Mouse (Mus musculus) E14TG2a.4 (cell line): ENCODE measurements at regions not wholly inside any gene's neighbourhood (a gene's known extent, or its start where the extent isn't known, plus 50 kb on each side); places are given as distances from the start of the nearest gene placed in this dataset.

ENCODE experiments used
- H3K27me3 ChIP-seq: 2 replicates; pipeline ENCODE4 v1.6.1; 2014; ENCODE audit warnings: low read length, control low read depth; ENCODE audit not compliant: insufficient read depth
- H3K36me3 ChIP-seq: 2 replicates; pipeline ENCODE4 v1.6.1; 2014; ENCODE audit warnings: low read length, control low read depth; ENCODE audit not compliant: insufficient read depth
- H3K4me1 ChIP-seq: replicated peaks from 2 replicates; pipeline ENCODE4 v1.6.1; 2014; ENCODE audit warnings: low read depth, low read length, control low read depth
- H3K4me3 ChIP-seq: replicated peaks from 2 replicates; pipeline ENCODE4 v1.5.1; 2014; ENCODE audit warnings: mild to moderate bottlenecking, low read length
- H3K9me3 ChIP-seq: 2 replicates; pipeline ENCODE4 v1.6.1; 2014; ENCODE audit warnings: low read length, control low read depth
- CTCF ChIP-seq: conservative IDR thresholded peaks from 2 replicates; pipeline ENCODE4 v1.5.1; 2014; ENCODE audit warnings: low read length
- NANOG ChIP-seq: IDR thresholded peaks from 2 replicates; pipeline ENCODE4 v1.6.1; 2014; ENCODE audit warnings: borderline replicate concordance, low read length, mixed read lengths
- POU5F1 ChIP-seq: IDR thresholded peaks from 2 replicates; pipeline ENCODE4 v1.6.1; 2014; ENCODE audit warnings: low read length, borderline replicate concordance

- H3K9me3 ChIP-seq = peaks cover 5% of the 10 kb centered on the region; the same call in 1 of the 2 replicates
- no peak for TF ChIP-seq POU5F1
- no peak for TF ChIP-seq NANOG
- TF ChIP-seq CTCF = no peak
- H3K27me3 ChIP-seq = peaks cover 18% of the 10 kb centered on the region
- peaks cover 43% of the 10 kb centered on the region for H3K4me1 ChIP-seq
- no peaks in the 10 kb centered on the region for H3K36me3 ChIP-seq
- H3K4me3 ChIP-seq = no peak overlapping the region
Measured at GRCm38 (mm10) chr2:92675247-92675646, 75.7 kb downstream of the Chst1 start.

GRCm38 (mm10) chr2:92678276-92678930, 78.9 kb downstream of the Chst1 start:
- no peaks in the 10 kb centered on the region for H3K36me3 ChIP-seq
- no peaks in the 10 kb centered on the region for H3K9me3 ChIP-seq
- peaks cover 13% of the 10 kb centered on the region for H3K27me3 ChIP-seq
- no peak for TF ChIP-seq CTCF
- TF ChIP-seq NANOG = no peak
- no peak for TF ChIP-seq POU5F1
- H3K4me3 ChIP-seq = no peak overlapping the region
- peaks cover 47% of the 10 kb centered on the region for H3K4me1 ChIP-seq

- H3K4me1 ChIP-seq = peaks cover 41% of the 10 kb centered on the region
- no peak overlapping the region for H3K4me3 ChIP-seq
- TF ChIP-seq POU5F1 = no peak
- no peak for TF ChIP-seq CTCF
- no peak for TF ChIP-seq NANOG
- peaks cover 13% of the 10 kb centered on the region for H3K27me3 ChIP-seq
- no peaks in the 10 kb centered on the region for H3K36me3 ChIP-seq
- H3K9me3 ChIP-seq = no peaks in the 10 kb centered on the region
Measured at GRCm38 (mm10) chr2:92678999-92679704, 79.6 kb downstream of the Chst1 start.

- Histone ChIP-seq H3K36me3 (no peaks in the 10 kb centered on the region), H3K4me3 (no peak overlapping the region), H3K27me3 (no peaks in the 10 kb centered on the region), H3K9me3 (no peaks in the 10 kb centered on the region), H3K4me1 (peaks cover 28% of the 10 kb centered on the region)
- TF ChIP-seq NANOG (no peak), CTCF (no peak), POU5F1 (no peak)
Measured at GRCm38 (mm10) chr2:92682256-92682655, 82.7 kb downstream of the Chst1 start.

DNA sequence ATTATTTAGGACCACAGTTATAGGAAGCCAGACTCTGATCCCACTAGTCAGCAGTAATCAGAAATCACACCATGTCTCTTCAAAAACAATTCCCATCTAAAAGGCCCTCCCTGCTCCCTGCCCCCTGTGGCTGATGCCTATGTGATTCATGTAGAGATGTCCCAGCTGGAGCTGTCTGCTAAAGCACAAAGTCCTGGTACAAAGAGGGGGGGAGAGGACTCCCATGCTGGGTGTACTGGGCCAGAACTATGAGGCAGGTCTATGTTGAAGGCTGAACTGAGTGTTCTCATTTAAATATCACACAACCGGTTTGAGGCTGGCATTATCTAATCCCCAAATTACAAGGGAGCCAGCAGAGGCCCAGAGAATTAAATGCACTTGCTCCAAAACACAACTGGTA, 88.2 kb downstream of the Chst1 start:
- Histone ChIP-seq H3K4me3 (no peak overlapping the region), H3K9me3 (no peaks in the 10 kb centered on the region), H3K27me3 (peaks cover 7% of the 10 kb centered on the region; the same call in 1 of the 2 replicates), H3K36me3 (no peaks in the 10 kb centered on the region), H3K4me1 (peaks cover 18% of the 10 kb centered on the region)
- TF ChIP-seq CTCF (no peak), NANOG (no peak), POU5F1 (no peak)

- H3K4me1 ChIP-seq = peaks cover 9% of the 10 kb centered on the region; the same call in 1 of the 2 replicates
Measured at GRCm38 (mm10) chr2:92689203-92689602, 89.7 kb downstream of the Chst1 start.

DNA sequence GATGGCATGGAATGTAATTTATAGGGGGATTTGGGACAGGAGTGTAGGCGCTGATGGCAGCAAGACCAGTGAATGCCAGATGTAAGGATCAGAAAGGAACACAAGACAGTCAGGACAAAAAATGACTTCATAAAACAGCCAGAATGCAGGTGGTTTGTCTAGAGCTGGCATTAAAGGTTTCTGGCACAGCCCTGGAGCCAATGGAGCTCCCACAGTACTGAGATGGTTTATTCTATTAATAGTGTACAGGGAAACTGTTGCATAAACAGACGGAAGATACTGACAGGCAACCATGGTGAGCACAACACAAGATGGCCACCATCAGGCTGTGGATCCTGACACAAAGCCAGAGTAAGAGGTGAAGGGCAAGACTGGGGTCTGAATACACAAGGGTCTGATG, 90.8 kb downstream of the Chst1 start:
- Histone ChIP-seq H3K27me3 (peaks cover 7% of the 10 kb centered on the region; the same call in 1 of the 2 replicates), H3K9me3 (no peaks in the 10 kb centered on the region), H3K4me1 (peaks cover 9% of the 10 kb centered on the region; the same call in 1 of the 2 replicates), H3K36me3 (no peaks in the 10 kb centered on the region), H3K4me3 (no peak overlapping the region)
- no peak for TF ChIP-seq POU5F1
- TF ChIP-seq NANOG = no peak
- no peak for TF ChIP-seq CTCF

More at GRCm38 (mm10) chr2:92689203-92689602, 89.7 kb downstream of the Chst1 start:
- Histone ChIP-seq H3K36me3 (no peaks in the 10 kb centered on the region), H3K9me3 (no peaks in the 10 kb centered on the region), H3K4me3 (no peak overlapping the region), H3K27me3 (peaks cover 7% of the 10 kb centered on the region; the same call in 1 of the 2 replicates)
- TF ChIP-seq POU5F1 (no peak), CTCF (no peak), NANOG (no peak)

GRCm38 (mm10) chr2:92691438-92691837, 91.9 kb downstream of the Chst1 start:
- no peak for TF ChIP-seq POU5F1
- no peak for TF ChIP-seq CTCF
- no peak for TF ChIP-seq NANOG
- Histone ChIP-seq H3K4me1 (peaks cover 20% of the 10 kb centered on the region), H3K27me3 (peaks cover 9% of the 10 kb centered on the region), H3K4me3 (no peak overlapping the region), H3K9me3 (no peaks in the 10 kb centered on the region), H3K36me3 (no peaks in the 10 kb centered on the region)
